Mouse (Mus musculus) thymus, adult 2 months (tissue): ENCODE measurements around the gene Alyref.

Experiments used
- CTCF ChIP-seq: fragments of 200-500 bp; IDR thresholded peaks from 2 replicates; pipeline ENCODE4 v1.5.1; 2012; ENCODE audit warnings: mild to moderate bottlenecking, control low read depth, low read length, moderate library complexity, borderline replicate concordance; ENCODE audit not compliant: control insufficient read depth, poor library complexity, insufficient read depth; ENCODE audit errors: extremely low read depth
- POLR2A ChIP-seq: fragments of 200-500 bp; IDR thresholded peaks from 2 replicates; pipeline ENCODE4 v1.6.1; 2012; ENCODE audit warnings: mild to moderate bottlenecking, low read length, control low read depth, moderate library complexity; ENCODE audit not compliant: control insufficient read depth, poor library complexity, insufficient read depth; ENCODE audit errors: extremely low read depth

DNA sequence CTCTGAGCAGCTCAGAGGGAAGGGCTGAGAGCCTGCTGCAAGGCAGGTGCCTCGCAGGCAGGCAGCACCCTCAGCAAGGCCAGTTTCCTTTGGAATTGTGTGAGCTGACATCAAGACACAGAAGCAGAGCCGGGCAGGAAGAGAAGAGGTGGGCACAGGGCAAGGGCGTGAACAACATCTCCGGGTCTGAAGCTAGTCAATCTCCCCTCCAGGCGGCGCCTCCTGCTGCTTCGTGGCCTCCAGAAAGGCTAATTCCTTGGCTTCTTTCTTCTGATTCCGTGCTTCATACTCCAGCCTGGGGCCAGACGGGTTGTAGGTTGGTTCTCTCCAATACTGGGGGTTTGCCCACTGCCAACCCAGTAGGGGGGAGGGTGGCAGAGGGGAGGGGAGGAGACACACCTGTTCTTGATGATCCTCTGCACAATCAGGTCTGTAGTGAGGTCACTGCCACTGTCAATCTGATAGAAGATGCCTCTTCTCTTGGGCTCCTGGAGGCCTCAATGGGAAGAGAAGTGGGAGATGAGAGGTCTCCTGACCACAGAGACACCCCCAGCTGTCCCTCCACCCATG is 12.4 kb upstream of the Alyref start:
- no peak for TF ChIP-seq CTCF
- TF ChIP-seq POLR2A = no peak
